Mouse (Mus musculus): ENCODE data around the gene Ada. TPM values are rescaled to one million over a fixed set of nuclear protein-coding genes. Genes with fewer than 3 reads are reported as not detected.

Gene Ada
- polyA plus RNA-seq (2012; rRNA removed): 6.8 and 8.1 TPM in 2 replicates
- polyA plus RNA-seq (2014; fragmentation: Nextera tagmentation; extraction: Ambion mirVana): 9.4 and 9.5 TPM in 2 replicates

DNA sequence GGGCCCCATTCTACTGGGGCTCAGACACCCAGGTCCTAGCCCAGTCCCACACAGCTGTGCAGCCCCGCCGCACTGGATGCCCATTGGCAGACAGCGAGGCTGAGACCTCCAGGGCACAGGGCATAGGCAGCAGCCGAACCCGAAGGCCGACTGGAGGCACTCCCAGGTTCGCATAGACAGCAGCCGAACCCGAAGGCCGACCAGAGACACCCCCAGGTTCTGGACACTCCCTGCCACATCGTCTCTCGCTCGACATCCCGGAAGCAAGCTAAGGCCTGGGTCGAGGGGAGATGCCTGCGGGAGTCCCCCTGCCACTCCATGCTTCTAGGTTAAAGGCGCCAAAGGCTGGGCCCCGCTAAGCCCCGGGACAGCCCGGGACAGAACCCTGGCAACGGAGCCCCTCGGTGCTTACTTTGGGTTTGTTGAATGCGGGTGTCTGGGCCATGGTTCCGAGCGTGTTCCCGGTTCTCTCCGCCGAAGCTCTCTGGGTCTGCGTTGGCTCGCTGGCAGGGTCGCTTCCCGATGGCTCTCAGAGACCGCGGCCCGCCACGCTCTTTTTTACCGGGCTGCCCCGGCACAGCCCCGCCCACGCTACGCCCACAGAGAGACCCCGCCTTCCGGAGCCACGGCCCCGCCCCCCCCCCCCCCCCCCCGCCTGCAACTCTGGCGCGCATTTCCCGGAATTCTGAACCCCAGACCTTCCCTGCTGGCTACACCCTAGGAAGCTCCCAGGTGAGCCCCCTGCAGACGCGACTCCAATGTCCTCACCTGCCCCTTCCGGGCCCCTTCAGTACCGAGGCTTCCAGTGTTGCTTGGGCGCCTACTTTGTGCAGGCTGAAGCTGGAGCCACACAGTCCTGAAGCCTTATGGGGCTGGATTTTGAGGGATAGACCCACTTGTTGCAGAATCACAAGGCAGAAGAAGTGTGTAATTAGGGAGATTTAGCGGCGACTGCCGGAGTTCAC lies at the start of gene Ada:
Ada (minus strand) TSS at position 593 of the 965 bp plus-strand sequence.
- ATAC-seq (ENCODE audit: low FRiP score, low read depth): peak; percentile 85
- no peak within 1 kb of the TSS for H3K27ac ChIP-seq (replicated peaks; ENCODE audit: low read depth, low read length)
- H3K9me3 ChIP-seq (ENCODE audit: control insufficient read depth, low read length): no peaks in the 10 kb centered on the region

DNA sequence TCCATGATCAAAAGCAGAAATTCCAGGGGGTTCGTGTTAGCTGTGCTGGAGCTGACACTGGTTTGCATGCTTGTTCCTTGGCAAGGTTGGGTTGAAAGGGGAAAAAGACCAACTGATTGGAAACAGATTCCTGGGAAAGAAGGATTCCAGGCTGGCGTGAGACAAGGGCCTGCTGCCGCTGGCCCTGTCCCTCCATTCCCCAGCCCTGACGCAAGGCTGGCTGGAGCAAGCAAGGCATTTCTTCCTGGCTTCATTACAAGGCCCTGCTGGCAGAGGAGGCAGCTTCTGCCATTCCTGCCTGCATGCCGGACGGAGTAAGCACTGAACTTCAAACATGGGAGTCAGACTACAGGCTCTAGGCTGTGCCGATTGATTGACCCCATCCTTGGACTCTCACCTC lies 48.4 kb upstream of the Ada start:
- no peak for TF ChIP-seq POLR2A (IDR thresholded peaks at IDR 0.05; ENCODE audit: borderline replicate concordance, extremely low read depth, insufficient read depth, insufficient read length)
- peak; percentile 45 for DNase-seq (ENCODE audit: low spot score)
- ATAC-seq (ENCODE audit: low FRiP score, low read depth): peak; percentile 44; the same call in 1 of the 2 replicates

More for the DNA sequence above, at the start of gene Ada:
- H3K27me3 ChIP-seq (ENCODE audit: control insufficient read depth, insufficient read depth, low read length): no peaks in the 10 kb centered on the region
- H3K36me3 ChIP-seq (ENCODE audit: control insufficient read depth, insufficient read depth, low read length): no peaks in the 10 kb centered on the region
- no peak for TF ChIP-seq POLR2A (IDR thresholded peaks at IDR 0.05; ENCODE audit: borderline replicate concordance, extremely low read depth, insufficient read depth, insufficient read length)
- peak within 1 kb of the TSS; percentile 52 for H3K4me3 ChIP-seq (replicated peaks; ENCODE audit: low read length)
- peak; percentile 41 for DNase-seq (ENCODE audit: low spot score)
- peak within 1 kb of the TSS; percentile 94 for H3K4me2 ChIP-seq (replicated peaks; ENCODE audit: low read depth, low read length, severe bottlenecking)
- H3K9ac ChIP-seq (ENCODE audit: low read depth, low read length, severe bottlenecking): peak within 1 kb of the TSS; percentile 55
- under 1% methylated on average over 47 of the region's 57 CpGs for WGBS
- peaks cover 7% of the 10 kb centered on the region for H3K4me1 ChIP-seq (ENCODE audit: control insufficient read depth, insufficient read depth, low read length)

DNA sequence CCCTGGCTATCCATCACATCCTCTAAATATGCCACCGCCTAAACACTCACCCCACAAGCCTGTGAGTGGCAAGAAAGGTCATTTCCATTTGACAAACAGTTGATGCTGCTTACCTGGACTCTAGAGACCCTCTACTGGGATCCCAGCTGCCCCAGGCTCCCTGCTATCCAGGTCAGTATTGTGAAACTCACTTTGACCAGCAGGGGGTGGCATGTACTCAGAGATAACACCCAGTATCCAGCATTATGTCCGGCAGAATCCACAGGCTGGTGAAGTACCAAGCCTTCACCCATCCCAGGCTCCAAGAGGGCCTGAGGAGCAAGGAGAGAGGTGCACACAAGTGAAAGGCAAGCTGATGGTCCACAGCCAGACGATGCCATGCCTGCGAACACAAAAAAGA lies 38.4 kb upstream of the Ada start:
- H3K4me2 ChIP-seq (replicated peaks; ENCODE audit: low read depth, low read length, severe bottlenecking): no peak overlapping the region
- H3K4me3 ChIP-seq (replicated peaks; ENCODE audit: low read length): no peak overlapping the region
- 66% methylated on average over 4 of the region's 4 CpGs for WGBS
- no peak overlapping the region for H3K27ac ChIP-seq (replicated peaks; ENCODE audit: low read depth, low read length)
- ATAC-seq (ENCODE audit: low FRiP score, low read depth) (no peak), DNase-seq (ENCODE audit: low spot score) (peak; percentile 54)
- no peak for TF ChIP-seq POLR2A (IDR thresholded peaks at IDR 0.05; ENCODE audit: borderline replicate concordance, extremely low read depth, insufficient read depth, insufficient read length)
- no peaks in the 10 kb centered on the region for H3K36me3 ChIP-seq (ENCODE audit: control insufficient read depth, insufficient read depth, low read length)
- H3K9me3 ChIP-seq (ENCODE audit: control insufficient read depth, low read length): no peaks in the 10 kb centered on the region
- H3K27me3 ChIP-seq (ENCODE audit: control insufficient read depth, insufficient read depth, low read length): no peaks in the 10 kb centered on the region
- H3K9ac ChIP-seq (ENCODE audit: low read depth, low read length, severe bottlenecking): no peak overlapping the region
- H3K4me1 ChIP-seq (ENCODE audit: control insufficient read depth, insufficient read depth, low read length): no peaks in the 10 kb centered on the region

More for the DNA sequence above, 48.4 kb upstream of the Ada start:
- H3K9me3 ChIP-seq (ENCODE audit: control insufficient read depth, low read length): no peaks in the 10 kb centered on the region
- H3K4me3 ChIP-seq (replicated peaks; ENCODE audit: low read length): no peak overlapping the region
- no peaks in the 10 kb centered on the region for H3K4me1 ChIP-seq (ENCODE audit: control insufficient read depth, insufficient read depth, low read length)
- H3K4me2 ChIP-seq (replicated peaks; ENCODE audit: low read depth, low read length, severe bottlenecking): no peak overlapping the region
- H3K9ac ChIP-seq (ENCODE audit: low read depth, low read length, severe bottlenecking): no peak overlapping the region
- 40% methylated on average over 7 of the region's 7 CpGs for WGBS
- H3K36me3 ChIP-seq (ENCODE audit: control insufficient read depth, insufficient read depth, low read length): no peaks in the 10 kb centered on the region
- H3K27me3 ChIP-seq (ENCODE audit: control insufficient read depth, insufficient read depth, low read length): no peaks in the 10 kb centered on the region
- no peak overlapping the region for H3K27ac ChIP-seq (replicated peaks; ENCODE audit: low read depth, low read length)

DNA sequence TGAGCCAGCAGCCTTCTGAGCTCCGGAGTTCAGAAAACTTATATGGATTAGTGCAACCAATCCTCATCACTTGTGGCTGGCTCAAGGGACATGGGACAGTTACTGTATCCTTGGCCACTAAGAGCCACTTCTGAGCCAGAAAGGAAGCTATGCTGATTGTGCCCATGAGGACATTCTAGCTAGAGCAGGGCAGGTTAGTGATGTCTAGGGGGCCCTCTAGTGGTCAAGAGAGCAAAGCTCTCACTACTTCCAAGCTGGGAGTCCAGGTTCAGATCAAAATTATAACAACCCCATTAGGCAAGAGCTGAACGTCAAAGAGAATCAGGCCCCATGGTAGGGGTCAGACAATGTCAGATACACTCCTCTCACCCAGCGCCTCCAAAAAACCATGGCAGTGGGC lies 37.7 kb upstream of the Ada start:
- ATAC-seq (ENCODE audit: low FRiP score, low read depth) (no peak), DNase-seq (ENCODE audit: low spot score) (peak; percentile 71)
- H3K4me1 ChIP-seq (ENCODE audit: control insufficient read depth, insufficient read depth, low read length): no peaks in the 10 kb centered on the region
- no peak overlapping the region for H3K4me3 ChIP-seq (replicated peaks; ENCODE audit: low read length)
- H3K36me3 ChIP-seq (ENCODE audit: control insufficient read depth, insufficient read depth, low read length): no peaks in the 10 kb centered on the region
- no peak overlapping the region for H3K4me2 ChIP-seq (replicated peaks; ENCODE audit: low read depth, low read length, severe bottlenecking)
- no peak for TF ChIP-seq POLR2A (IDR thresholded peaks at IDR 0.05; ENCODE audit: borderline replicate concordance, extremely low read depth, insufficient read depth, insufficient read length)
- H3K9me3 ChIP-seq (ENCODE audit: control insufficient read depth, low read length): no peaks in the 10 kb centered on the region
- H3K27me3 ChIP-seq (ENCODE audit: control insufficient read depth, insufficient read depth, low read length): no peaks in the 10 kb centered on the region
- WGBS: 36% methylated on average over 3 of the region's 3 CpGs
- no peak overlapping the region for H3K9ac ChIP-seq (ENCODE audit: low read depth, low read length, severe bottlenecking)
- H3K27ac ChIP-seq (replicated peaks; ENCODE audit: low read depth, low read length): no peak overlapping the region

DNA sequence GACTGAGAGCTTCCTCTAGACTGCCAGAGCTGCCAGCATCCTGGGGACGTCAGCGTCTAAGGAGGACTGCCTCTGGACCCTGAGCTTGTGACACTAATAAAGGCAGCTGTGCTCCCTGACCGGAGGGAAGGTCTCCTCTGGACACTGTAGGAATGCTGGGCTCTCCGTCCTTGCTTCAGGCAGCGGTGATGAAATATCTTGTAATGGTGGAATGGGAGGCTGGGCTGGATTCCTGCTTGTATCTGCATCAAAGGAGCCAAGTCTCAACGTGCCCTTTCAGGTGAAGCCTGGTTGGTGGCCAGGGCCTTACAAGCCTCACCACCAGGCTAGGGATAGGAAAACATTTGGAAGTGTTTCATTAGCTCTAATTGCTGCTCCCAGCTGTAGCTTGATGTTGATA lies 37.0 kb upstream of the Ada start:
- H3K27ac ChIP-seq (replicated peaks; ENCODE audit: low read depth, low read length): no peak overlapping the region
- no peaks in the 10 kb centered on the region for H3K36me3 ChIP-seq (ENCODE audit: control insufficient read depth, insufficient read depth, low read length)
- no peaks in the 10 kb centered on the region for H3K9me3 ChIP-seq (ENCODE audit: control insufficient read depth, low read length)
- H3K9ac ChIP-seq (ENCODE audit: low read depth, low read length, severe bottlenecking): no peak overlapping the region
- WGBS: 73% methylated on average over 6 of the region's 6 CpGs
- no peaks in the 10 kb centered on the region for H3K27me3 ChIP-seq (ENCODE audit: control insufficient read depth, insufficient read depth, low read length)
- H3K4me3 ChIP-seq (replicated peaks; ENCODE audit: low read length): no peak overlapping the region
- no peaks in the 10 kb centered on the region for H3K4me1 ChIP-seq (ENCODE audit: control insufficient read depth, insufficient read depth, low read length)
- no peak for DNase-seq (ENCODE audit: low spot score)
- TF ChIP-seq POLR2A (IDR thresholded peaks at IDR 0.05; ENCODE audit: borderline replicate concordance, extremely low read depth, insufficient read depth, insufficient read length): no peak
- H3K4me2 ChIP-seq (replicated peaks; ENCODE audit: low read depth, low read length, severe bottlenecking): no peak overlapping the region
- no peak for ATAC-seq (ENCODE audit: low FRiP score, low read depth)
